Mouse (Mus musculus): ENCODE data around the gene Isg15.

GRCm38 (mm10) chr4:156197829-156198205 is 2.8 kb downstream of the Isg15 start:
- TF ChIP-seq ZC3H11A (IDR thresholded peaks at IDR 0.05; ENCODE audit: borderline replicate concordance, low read depth, low read length) (no peak), ZNF384 (IDR thresholded peaks at IDR 0.05; ENCODE audit: low read depth, low read length) (no peak), MAFK (IDR thresholded peaks at IDR 0.05; ENCODE audit: insufficient read depth, low read depth, low read length) (no peak), HCFC1 (IDR thresholded peaks at IDR 0.05; ENCODE audit: borderline replicate concordance, insufficient read depth, low read length) (no peak)

Measured in ES-E14 (cell line).